Mouse (Mus musculus): ENCODE measurements at regions not wholly inside any gene's neighbourhood (a gene's known extent, or its start where the extent isn't known, plus 50 kb on each side); places are given as distances from the start of the nearest gene placed in this dataset.

DNA sequence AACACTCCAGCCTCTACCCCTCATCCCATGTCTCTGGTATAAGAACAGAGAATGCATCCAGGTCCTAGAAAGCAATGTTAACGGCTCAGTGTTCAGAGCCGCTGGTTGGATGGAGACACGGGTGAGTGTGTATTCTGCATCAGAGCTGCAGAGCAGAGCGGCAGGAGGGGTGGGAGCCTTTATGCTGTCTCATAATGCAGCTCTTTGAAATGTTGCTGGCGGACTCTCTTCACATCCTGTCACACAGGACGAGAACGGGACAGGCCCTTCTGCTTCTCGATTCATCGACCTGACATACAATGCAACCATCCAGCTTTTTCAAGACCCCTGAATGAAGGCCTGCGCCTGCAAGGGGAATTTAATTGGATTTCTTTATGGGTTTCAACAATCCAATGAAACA is 507.2 kb downstream of the Ccdc171 start:
- no peak for DNase-seq (ENCODE audit: low spot score)

DNA sequence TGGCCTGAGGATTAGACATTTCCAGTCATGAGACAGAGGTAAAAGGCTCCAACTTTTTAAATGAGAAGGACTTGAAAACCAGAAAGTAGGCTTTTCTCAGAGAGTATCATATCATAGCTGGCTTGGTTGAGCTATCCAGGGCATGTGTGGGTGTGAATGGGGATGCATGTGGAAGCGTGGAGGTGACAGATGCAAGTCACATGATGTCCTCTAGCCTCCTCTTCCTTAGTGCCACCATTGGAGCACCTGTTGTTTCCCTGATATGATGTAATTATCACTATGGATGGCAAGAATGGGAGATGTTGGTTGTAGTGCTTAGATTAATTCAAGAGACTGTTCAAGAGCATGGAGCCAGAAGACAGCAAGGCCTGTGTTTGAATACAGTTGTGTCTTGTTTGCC is 510.0 kb downstream of the Ccdc171 start:
- DNase-seq (ENCODE audit: low spot score): no peak

DNA sequence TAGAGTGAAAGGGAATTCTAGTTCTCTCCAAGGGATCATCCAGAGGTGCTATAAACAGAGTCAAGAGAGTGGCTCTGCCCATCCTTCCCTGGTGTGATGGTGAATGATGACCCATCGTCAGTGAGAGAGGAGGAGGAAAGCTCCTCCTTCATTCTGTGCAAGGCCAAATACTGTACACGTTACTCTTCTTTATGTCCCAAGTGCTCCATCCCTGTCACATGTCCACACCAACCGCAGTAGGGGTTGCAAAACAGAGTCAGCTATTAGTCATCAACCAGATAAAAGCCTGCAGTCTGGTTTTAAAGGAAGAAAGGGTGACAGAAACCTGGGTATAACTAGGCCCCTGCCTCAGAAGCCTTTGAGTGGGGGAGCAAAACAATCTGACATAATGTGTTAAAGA is 512.2 kb downstream of the Ccdc171 start:
- DNase-seq (ENCODE audit: low spot score): no peak

DNA sequence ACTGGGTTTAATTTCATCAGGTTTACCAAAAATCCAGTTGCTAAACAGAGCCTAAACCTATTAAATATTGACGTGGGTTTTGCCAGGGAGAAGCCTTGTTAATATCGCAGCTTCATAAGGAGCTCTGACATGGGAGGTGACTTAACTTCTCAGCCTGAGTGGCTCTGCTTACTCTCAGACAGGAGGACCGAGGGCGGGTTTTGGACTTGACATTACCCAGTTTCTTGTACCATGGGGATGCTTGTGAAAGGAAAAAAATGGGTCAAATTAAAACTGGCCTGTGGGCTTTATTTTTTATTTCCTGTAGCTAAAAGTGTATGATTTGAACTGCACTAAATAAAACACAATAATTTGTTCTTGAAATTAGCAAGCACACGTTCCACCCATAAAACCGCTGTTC is 524.9 kb downstream of the Ccdc171 start:
- no peak for DNase-seq (ENCODE audit: low spot score)

DNA sequence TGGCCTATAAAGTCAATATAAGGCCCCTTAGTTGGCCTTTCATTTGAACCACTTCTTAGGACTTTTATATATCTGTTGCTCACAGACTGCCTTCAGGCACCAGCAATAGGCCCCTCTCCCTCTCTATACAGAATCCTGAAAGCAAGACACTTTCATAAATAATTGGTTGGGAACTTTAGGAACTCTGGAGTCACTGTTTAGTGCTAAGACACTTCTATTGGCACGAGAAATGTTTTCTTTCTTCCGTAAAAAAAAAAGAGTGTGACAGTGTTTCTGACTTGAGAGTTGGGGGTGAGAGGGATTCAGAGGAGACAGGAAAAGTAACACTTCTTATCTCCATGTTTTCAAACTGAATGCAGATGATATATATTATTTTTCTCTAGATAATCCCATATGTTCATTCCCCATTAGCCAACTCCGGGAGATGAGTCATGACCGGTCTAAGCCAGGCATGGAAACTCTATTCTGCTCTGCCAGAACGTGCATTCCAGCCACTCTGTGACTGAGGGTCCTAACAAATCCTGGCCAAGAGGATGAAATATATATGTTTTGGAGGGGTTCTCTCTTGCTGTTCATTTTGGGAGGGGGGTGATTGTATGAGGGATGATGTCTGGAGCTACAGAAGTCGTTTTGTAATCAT is 531.6 kb downstream of the Ccdc171 start:
- DNase-seq (ENCODE audit: low spot score): no peak

DNA sequence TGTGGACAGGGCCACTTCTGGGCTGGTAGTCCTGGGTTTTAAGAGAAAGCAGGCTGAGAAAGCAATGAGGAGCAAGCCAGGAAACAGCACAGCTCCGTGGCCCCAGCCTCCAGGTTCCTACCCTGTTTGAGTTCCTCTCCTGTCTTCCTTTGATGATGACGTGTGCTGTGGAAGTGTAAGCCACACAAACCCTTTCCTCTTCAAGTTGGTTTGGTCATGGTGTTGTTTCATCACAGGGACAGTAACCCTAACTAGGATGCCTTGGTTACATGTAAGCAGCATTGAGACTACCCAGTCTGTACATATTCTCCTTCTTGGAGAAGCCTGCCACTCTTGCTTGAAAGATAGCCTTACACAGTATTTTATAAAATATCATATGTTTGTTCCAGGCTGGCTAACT is 534.8 kb downstream of the Ccdc171 start:
- no peak for DNase-seq (ENCODE audit: low spot score)

DNA sequence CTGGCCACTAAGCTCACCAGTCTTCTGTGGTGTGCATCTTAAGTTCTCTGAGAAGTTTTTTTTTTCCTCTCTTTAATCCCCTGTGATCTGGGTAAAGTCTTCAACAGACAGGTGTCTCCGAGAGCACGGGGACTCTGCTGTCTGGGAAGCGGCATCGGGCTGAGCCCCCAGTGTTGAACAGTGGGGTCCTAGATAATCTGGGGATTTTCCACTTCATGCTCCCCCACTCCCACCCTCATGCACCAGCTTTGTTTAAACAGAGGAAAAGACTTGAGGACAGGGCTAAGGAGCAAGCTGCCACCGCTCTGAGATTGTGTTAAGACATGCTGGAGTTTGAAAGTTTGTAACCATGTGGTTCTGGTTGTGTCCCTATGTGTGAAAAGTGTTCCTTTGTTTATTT is 538.4 kb downstream of the Ccdc171 start:
- DNase-seq (ENCODE audit: low spot score): no peak

DNA sequence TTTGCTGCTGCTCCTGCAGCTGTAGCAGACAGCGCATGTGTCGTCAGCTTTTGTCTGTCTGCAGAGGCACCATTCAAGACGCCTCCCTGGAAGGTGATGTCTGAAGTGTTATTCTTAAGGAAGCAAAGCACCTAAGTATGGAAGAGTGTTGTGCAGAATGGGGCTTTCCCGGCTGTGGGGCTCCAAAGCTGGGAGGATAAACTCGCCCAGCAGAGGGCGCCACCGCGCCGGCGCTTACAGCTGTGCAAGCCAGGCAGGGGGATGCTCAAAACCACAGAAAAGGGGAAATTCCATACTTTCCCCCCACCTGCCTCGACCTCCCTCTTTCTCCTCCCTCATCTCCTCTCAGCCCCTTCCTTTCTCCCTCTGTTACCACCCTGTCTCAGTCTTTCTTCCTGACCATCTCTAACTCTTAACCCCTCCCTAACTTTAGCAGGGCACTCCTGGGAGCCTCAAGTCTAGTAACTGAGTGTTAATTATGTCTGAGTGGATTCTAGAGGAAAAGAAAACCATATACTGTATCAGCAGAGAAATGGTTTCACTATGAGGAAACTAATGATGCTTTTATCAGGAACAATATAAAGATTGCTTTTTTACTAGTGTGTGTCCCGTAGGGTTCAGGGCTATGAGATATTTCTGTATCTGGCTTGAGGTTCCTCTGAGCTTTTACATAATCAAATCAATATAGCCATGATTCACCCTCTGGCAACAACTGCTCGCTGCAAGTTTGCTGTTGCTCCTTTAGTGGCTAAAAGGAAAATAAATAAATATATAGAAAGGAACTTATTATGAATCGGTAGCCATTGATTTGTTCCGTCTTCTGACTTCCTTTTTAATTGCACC is 539.5 kb downstream of the Ccdc171 start:
- DNase-seq (ENCODE audit: low spot score): peak; percentile 72

DNA sequence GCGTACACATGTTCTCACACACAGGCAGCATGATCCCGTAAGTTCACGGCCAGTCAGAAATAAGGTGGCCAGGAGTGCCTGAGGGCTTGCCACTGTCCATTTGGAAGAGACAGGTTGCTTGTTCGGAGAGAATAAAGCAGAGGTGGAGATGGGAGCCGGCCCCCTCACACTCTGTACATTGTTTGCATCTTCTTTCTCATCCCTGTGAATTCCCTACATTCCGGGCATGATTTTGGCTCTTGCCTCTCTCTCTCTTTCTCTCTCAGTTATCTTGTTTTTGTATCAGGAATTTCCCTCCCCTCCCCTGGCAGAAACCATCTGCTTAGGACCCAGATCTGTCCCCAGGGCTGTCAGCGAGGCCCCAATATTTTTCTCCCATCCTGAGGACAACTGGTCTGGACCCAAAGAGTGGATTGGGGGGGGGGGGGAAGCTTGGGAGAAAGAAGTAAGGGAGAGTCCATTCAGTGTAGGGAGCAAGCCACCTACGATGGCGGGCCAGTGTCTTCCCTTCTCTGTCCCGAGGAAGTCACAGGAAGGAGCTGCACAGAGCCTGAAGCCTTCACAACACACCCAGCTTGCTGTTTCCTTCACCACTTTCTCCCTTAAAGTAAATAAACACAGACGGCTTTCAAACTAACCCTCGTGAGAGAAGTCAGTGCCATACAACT is 540.2 kb downstream of the Ccdc171 start:
- DNase-seq (ENCODE audit: low spot score): no peak

DNA sequence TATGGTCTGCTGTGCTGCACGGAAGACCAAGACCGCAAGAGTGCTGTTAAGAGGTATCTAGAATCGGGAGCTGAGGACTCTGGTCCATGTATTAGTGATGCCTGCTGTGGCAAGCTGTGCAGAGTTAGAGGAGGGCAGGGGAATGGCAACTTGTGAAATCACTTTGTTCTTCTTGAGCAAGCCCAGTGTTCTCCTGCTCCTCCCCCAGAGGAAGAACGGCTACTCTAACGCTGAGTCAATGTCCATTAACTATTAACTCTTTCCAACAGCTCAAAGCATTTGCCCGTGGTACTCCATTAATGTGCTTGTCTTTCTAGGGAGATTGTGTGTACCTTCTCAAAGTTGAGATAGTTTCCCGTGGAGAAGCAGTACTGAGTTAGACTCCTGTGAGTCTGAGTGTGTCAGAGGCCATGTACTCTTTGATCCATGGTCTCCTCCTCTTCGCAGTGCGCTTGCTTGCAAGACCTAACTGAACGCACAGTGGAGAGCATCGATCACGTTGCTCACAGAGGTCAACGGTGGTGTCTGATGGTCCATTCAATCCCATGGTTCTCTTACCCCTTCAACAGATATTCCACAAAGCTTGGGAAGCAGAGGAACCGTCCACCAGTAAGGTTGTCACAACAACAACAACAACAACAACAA is 542.7 kb downstream of the Ccdc171 start:
- no peak for DNase-seq (ENCODE audit: low spot score)

DNA sequence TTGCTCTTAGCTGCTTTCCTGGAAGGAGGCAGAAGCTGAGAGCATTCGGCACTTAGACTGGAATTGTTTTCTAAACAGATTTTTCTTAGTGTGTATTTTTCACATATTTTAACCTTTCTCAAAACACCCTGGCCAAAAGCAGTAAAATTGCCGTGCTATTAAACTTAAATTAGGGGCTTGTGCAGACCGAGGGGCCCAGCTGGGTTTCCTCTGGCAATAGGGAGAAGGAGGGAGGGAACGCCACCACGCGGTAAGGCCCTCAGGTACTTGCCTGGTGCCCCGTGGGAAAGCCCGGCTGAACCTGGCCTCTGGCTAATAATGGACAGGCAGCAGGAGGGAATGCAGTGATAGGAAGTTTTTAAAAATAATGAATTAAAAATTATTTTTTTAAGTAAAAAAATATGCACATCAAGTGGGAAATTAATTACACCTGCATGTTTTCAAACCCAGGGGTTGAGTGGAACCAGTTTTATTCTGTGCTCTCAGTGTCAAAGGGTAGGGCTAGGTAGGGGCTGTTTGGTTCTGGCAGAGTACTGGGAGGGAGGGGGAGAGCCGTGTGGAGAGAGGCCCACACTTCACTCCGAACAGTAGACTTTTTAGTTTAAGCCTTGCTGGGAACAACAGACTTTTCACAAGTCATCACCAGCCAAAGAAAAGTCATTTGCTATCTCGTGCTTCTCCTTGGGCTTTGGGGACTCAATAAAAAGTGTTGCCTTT is 543.8 kb downstream of the Ccdc171 start:
- no peak for DNase-seq (ENCODE audit: low spot score)

DNA sequence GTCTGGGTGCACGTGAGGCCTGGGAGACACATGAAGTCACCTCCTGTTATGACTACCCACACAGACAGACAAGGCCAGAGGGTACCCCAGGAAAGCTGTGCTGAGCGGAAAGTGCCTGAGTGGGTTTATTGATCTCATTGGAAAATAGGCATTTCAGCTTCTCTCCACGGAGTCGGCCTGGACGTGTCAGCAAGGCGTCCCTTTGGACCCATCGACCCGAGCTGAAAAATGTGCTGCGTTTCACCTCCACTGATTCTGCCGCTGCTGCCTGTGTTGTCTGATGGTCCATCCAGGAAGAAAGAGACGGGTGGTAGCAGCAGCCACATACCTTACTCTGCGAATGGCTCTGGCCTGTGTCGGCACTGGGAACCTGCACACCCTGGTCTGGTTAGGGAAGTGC is 544.3 kb downstream of the Ccdc171 start:
- no peak for DNase-seq (ENCODE audit: low spot score)

DNA sequence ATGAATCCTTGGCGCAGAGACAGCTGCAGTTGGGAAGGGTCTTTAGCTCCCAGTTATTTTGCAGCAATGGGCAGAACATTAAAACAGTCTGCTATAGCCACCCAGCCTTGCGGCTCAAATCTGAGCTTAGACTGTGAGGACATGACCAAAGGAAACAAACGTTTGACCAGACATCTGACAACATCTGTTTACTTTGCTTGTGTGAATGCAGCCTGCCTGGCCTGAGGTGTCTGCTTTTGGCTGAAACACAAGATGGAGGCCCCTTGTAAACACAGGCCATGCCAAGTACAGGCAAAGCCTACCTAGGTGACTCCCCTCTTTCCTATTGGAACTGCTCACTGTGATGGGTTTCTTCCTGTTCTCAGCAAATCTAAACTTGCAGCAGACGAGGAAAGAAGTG is 544.7 kb downstream of the Ccdc171 start:
- no peak for DNase-seq (ENCODE audit: low spot score)

DNA sequence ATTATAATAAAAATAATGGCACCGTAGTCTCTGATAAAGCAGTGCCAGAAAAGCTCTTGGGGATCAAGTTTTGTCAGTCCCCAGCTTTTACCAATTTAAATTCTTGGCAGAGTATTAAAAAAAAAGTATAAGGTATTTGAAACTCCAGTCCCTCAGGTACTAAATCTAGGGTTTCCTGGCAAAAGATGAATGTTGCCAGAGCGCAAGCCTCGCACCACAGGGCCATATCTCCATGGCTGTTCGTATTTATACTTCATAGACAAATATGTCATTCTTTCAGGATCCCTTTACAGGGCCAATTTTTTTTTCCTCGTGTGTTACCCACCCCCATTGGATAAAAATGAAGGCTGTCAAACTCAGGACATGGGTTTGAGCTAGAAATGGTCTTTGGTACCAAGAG is 546.8 kb downstream of the Ccdc171 start:
- no peak for DNase-seq (ENCODE audit: low spot score)

DNA sequence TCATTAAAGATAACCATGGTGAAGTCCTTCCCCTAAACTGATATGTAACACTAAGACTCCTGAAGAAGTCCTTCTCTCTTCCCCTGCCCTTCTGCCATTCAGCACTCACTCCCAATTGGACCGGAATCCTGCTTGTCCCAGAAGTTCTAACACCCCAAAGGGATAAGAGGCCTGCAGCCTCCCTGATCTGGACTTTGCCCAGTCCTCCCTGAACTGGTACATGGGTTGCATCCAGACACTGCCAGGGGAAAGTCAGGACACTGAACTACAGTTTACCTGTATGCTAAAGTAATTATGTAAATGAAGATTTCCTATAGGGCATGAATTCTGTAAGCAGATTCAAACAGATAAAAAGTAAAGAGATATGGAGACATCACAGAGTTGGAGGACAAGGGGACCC is 551.2 kb downstream of the Ccdc171 start:
- no peak for DNase-seq (ENCODE audit: low spot score)

DNA sequence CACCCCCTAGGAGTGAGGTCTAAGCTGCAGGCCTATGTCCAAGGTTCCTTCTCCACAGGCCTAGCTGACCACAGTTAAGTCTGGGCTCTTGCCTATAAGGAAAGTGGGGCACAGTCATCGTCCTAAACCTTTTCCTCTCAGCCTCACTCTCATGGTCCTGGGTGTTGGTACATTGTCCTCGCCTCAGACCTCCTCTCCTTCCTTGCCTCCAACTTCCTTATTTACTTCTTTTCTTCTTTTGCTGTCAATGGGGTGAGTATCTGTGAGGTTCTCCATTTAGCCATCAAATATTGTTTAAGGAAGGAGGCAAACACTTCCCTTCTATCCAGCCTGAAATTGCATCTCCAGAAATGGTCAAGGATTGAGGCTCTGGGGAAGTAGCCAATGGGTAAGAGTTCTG is 554.2 kb downstream of the Ccdc171 start:
- no peak for DNase-seq (ENCODE audit: low spot score)

DNA sequence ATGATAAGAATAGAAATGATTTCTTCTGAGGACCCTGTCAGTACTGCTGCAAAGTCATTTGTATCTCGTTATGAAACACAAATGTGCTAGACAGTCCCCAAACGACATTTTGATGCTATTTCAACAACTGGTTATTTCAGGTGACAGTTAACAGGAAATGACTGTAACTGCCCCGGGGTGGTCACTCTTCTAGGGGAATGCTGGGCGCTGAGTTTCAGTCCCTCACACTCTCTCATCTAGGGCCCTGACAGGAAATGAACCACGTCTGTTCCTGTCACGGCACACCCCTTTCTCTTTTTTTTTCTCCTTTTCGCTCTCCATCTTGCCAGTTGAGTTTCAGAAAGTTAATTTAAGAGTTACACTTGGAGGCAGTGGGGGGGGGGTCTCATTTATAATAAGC is 556.2 kb downstream of the Ccdc171 start:
- DNase-seq (ENCODE audit: low spot score): no peak

DNA sequence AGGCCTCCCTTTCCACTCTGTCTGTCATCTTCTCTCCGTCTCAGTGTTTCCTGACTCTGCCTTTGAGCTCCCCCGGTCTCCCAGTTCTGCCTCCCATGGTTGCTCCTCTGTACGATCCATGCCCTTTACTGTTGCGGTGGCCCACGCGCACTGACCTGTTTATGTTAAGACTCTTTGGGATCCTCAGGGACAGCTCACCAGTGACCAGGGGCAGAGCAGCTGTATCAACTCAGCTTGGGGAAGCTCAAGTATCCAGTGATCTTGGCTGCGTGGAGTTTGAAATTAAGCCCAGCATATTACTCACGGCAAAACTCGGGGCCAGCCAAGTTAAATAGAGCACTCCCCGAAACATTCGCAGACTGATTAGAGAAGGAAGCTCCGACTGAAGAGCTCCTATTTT is 562.8 kb downstream of the Ccdc171 start:
- DNase-seq (ENCODE audit: low spot score): peak; percentile 87

DNA sequence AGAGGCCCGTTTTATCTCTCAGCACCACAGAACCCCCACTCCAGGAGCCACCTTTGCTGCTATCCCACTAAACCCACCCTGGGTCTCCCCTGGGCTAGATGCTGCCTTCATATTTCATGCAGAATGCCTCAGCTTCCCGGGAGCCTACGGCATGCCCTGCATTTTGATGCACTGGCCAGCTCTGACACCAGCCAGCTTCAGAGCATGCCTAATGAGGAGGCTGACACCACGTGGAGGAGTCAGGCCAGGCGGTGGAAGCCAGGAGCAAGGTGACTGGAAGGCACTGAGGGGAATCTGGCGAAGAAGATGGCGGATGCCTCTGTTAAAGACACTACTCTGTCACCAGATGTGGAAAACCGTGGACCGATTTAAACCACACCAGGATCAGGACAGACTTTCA is 567.2 kb downstream of the Ccdc171 start:
- DNase-seq (ENCODE audit: low spot score): no peak

DNA sequence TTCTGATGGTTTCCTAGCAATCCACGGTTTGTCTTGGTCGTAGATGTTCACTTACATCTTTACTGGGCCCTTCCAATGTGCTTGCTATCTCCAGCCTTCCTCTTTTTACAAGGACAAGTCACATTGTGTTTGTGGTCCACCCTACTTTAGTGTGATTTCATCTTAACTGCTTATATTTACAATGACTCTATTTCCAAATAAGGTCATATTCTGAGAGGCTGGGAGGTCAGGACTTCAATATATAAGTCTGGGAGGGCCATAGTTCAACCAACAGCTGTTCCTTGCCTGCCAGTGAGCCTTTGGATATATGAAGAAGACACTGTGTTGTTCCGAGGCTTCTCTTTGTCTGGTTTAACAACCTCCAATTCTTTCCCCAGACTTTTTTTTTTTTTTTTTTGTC is 569.9 kb downstream of the Ccdc171 start:
- DNase-seq (ENCODE audit: low spot score): no peak

DNA sequence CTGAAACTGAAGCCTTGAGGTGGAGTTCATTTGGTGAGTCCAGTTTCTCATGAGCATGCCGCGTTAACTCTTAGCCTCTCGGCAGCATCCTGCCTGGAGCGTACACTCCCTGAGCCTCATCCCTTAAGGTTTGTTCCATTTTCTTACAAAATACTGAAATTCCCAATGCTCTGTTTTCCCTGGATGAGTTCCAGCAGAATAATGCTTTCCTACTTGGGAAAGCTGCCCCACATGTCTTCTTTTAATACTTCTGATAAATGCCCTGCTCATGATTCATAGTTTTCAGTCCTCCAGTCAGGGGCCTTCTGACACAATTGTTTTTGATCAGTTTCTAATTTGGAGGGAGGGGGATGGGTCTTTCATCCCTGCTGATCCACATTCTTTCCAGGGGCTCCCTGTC is 570.7 kb downstream of the Ccdc171 start:
- DNase-seq (ENCODE audit: low spot score): no peak

DNA sequence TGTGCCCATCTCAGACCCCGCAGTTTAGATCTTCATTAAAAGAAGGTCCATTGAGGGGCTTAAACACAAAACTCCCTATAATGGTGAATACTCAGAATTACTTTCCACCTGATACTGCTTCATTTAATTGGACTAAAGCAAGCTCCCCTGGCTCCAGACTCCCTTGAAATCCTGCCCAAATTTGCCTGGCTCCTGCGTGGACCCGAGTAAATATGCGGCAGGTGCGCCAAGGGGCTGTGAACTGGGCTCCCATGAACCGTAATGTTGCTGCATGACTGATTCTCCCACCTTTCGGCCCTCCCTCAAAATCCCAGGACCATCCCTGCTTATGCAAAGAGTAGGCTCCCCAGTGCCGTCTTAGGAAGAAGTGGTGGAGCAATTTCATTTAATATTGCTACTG is 573.7 kb downstream of the Ccdc171 start:
- DNase-seq (ENCODE audit: low spot score): no peak
